Mouse (Mus musculus) megakaryocyte-erythroid progenitor cell, adult 5-6 weeks (primary cell): ENCODE measurements at regions not wholly inside any gene's neighbourhood (a gene's known extent, or its start where the extent isn't known, plus 50 kb on each side); places are given as distances from the start of the nearest gene placed in this dataset.

ENCODE experiments used
- ATAC-seq: replicated peaks from 2 replicates; pipeline ENCODE4 v1.8.0; 2016; ENCODE audit warnings: mild to moderate bottlenecking, inconsistent platforms; ENCODE audit not compliant: severe bottlenecking, poor library complexity, low FRiP score, low TSS enrichment

GRCm38 (mm10) chr6:147199955-147200354, 64.0 kb downstream of the Pthlh start:
- no peak for ATAC-seq

DNA sequence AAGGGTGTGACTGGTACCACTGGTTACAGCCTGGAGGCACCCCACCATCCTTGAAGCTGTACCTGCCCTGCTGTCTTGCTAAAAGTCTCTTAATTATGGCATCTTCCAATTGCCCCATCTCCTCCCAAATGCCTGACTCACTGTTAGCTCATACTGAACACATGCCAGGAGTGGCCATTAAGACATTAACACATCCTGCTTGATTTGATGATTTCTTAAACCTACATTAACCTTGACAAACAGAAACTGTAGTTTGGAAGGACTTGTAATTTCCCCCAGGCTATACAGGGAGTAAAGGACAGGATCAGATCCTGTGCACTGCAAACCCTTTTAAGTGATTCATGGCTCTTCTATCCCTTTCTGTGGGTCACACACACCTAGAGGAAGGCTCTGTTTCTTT, 64.6 kb downstream of the Pthlh start:
- no peak for ATAC-seq

GRCm38 (mm10) chr6:147196432-147196831, 67.6 kb downstream of the Pthlh start:
- no peak for ATAC-seq

- no peak for ATAC-seq
These were observed 68.7 kb downstream of the Pthlh start for GRCm38 (mm10) chr6:147195277-147195676.

DNA sequence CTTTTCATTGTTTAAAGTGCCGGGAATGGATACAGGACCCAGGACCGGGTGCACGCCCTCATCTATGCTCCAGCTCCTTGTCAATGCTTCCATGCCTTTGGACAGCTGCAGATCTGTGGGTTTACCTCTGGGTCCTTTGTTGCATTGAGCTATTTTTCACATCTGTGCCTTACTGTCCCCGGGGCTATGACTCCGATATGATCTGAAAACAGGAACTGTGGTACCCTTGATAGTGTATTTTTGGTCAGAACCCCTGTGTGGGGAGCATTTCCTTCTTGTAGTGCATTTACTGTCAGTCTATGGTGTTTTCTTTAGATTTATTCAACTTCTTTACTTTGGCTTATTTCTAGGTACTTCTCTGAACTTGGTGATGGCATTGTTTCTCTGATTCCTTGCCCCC, 76.3 kb downstream of the Pthlh start:
- ATAC-seq: 0 out of 2 replicates have a peak, but pooled peaks have one; percentile 16

DNA sequence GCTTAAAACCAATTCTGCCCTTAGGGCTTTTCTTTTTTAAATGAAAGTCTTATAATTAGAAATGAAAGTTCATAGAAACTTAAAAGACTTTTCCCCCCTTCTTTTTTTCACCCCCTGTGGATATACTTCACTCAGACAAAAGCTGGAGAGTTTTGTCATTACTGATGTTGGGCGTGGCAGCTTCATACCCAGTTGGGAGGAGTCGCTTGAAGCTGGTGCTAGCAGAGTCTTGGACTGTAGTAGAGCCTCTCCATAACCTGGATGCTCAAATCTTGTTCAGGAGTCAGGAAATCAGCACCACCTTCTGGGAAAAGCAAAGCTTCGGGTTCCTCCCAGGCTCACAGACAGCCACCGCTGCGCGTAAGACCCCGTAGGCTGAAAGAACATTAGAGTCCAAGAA, 85.7 kb downstream of the Pthlh start:
- no peak for ATAC-seq

DNA sequence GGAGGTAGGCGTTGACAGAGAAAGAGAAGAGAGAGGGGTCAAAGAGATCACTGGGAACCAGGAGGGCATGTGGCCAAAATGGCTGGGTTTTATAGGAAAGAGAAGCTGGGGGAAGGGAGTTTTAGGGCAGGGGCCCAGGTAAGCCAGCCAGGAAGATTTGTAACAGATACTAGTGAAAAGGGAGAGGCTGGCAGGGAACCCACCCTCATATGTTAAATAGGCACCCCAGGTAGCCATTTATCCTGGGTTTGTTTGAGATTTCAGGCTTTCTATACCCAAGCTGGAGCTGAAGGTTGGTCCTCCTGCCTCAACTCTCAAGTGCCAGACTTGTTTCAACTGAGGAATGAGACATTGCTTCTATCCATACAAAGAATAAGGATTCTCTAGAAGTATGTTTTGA, 85.0 kb downstream of the Klhl42 start:
- ATAC-seq: no peak
